Mouse (Mus musculus): ENCODE measurements around the gene Cytip. TPM values are rescaled to one million over a fixed set of nuclear protein-coding genes. Genes with fewer than 3 reads are reported as not detected.

The Cytip gene
- 0.19 and 0.28 TPM in 2 replicates for polyA plus RNA-seq (2014; fragmentation: Nextera tagmentation; extraction: Ambion mirVana)

DNA sequence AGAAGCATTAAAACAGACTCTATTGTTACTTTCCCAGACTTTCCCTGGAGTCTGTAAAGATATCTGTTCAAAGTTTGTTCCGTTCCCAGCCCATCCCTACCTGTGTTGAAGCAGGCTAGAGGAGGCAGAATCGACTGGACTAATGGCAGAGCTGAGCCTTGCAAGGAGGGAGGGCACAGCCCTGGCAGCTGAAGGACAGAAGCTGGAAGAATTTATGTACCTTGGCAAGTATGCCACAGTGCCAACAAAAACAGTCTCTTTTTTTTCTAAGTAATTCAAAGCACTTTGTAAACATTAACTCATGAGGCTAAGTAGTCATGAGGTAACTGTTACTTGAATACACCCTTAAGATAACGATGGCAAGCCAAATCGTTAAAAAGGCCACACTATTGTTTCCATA, at the start of gene Cytip:
Gene Cytip, minus strand, starts transcription at position 187 of the 400 bp plus-strand sequence.
- no peaks in the 10 kb centered on the region for H3K27me3 ChIP-seq (ENCODE audit: control insufficient read depth, insufficient read depth, low read length)
- H3K9ac ChIP-seq (ENCODE audit: low read length), result no peak within 1 kb of the TSS
- WGBS, result 73% methylated on average over 4 of the region's 4 CpGs
- H3K36me3 ChIP-seq (ENCODE audit: control insufficient read depth, insufficient read depth, low read length), result no peaks in the 10 kb centered on the region
- no peak within 1 kb of the TSS for H3K4me2 ChIP-seq (ENCODE audit: low read depth)
- ATAC-seq (ENCODE audit: insufficient read depth, low FRiP score, low TSS enrichment) (no peak), DNase-seq (ENCODE audit: low spot score) (no peak)
- H3K9me3 ChIP-seq (ENCODE audit: control insufficient read depth, low read length), result no peaks in the 10 kb centered on the region
- no peak within 1 kb of the TSS for H3K4me3 ChIP-seq (ENCODE audit: low read depth, low read length)
- H3K4me1 ChIP-seq (ENCODE audit: control insufficient read depth, insufficient read depth, low read length), result no peaks in the 10 kb centered on the region
- no peak within 1 kb of the TSS for H3K27ac ChIP-seq (ENCODE audit: low read depth, low read length)

DNA sequence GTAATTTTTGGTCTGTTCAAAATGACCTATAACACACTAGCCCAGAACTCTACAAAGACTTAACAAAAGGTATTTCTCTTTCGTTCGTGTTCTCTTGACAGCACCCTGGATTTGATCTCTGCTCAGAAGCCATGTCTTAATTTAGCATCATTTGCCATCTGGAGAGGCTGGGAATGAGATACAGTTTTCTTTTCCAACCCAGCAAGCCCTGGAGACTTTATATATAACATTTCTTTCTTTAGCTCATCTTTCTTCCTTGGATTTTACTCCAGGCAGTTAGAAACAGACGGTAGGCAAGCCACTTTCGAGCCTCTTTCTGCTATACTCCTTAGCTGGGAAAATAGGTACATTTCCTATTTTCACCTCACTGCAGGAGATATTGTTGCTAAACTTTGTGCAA, 45.3 kb upstream of the Cytip start:
- Histone ChIP-seq H3K4me2 (ENCODE audit: low read depth) (no peak overlapping the region), H3K9me3 (ENCODE audit: control insufficient read depth, low read length) (no peaks in the 10 kb centered on the region), H3K4me1 (ENCODE audit: control insufficient read depth, insufficient read depth, low read length) (no peaks in the 10 kb centered on the region), H3K4me3 (ENCODE audit: low read depth, low read length) (no peak overlapping the region), H3K9ac (ENCODE audit: low read length) (no peak overlapping the region), H3K27me3 (ENCODE audit: control insufficient read depth, insufficient read depth, low read length) (no peaks in the 10 kb centered on the region), H3K36me3 (ENCODE audit: control insufficient read depth, insufficient read depth, low read length) (no peaks in the 10 kb centered on the region), H3K27ac (ENCODE audit: low read depth, low read length) (no peak overlapping the region)
- 90% methylated on average over 4 of the region's 4 CpGs for WGBS
- DNase-seq (ENCODE audit: low spot score) (no peak), ATAC-seq (ENCODE audit: insufficient read depth, low FRiP score, low TSS enrichment) (no peak)

DNA sequence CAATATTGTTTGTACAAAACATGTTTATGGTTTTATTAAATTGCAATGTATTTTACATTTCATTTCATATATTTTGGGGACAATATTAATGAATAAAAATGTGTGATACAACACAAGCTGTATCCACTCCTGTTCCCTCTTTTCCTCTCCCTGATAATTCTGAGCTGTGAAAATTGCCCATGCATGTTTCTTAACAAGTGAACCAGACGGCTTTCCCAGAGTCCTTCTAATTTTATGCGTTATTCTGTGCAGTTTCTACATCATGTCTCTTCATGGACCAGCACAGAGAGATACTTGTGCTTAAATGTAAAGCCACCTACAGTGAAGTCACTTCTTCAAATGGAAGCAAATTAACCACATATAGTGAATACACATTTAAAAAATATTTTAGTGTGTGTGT, 42.2 kb upstream of the Cytip start:
- DNase-seq (ENCODE audit: low spot score), result no peak
- 80% methylated on average over 2 of the region's 2 CpGs for WGBS

GRCm38 (mm10) chr2:58199442-58199841, 4.1 kb upstream of the Cytip start:
- Histone ChIP-seq H3K27me3 (ENCODE audit: control insufficient read depth, insufficient read depth, low read length) (no peaks in the 10 kb centered on the region), H3K27ac (ENCODE audit: low read depth, low read length) (no peak overlapping the region), H3K36me3 (ENCODE audit: control insufficient read depth, insufficient read depth, low read length) (no peaks in the 10 kb centered on the region), H3K9ac (ENCODE audit: low read length) (no peak overlapping the region), H3K4me3 (ENCODE audit: low read depth, low read length) (no peak overlapping the region), H3K4me1 (ENCODE audit: control insufficient read depth, insufficient read depth, low read length) (no peaks in the 10 kb centered on the region), H3K4me2 (ENCODE audit: low read depth) (no peak overlapping the region), H3K9me3 (ENCODE audit: control insufficient read depth, low read length) (no peaks in the 10 kb centered on the region)
- 84% methylated on average over 6 of the region's 6 CpGs for WGBS
- no peak for ATAC-seq (ENCODE audit: insufficient read depth, low FRiP score, low TSS enrichment)
- peak; percentile 51 for DNase-seq (ENCODE audit: low spot score)

More for the DNA sequence above, 42.2 kb upstream of the Cytip start:
- Histone ChIP-seq H3K4me2 (ENCODE audit: low read depth) (no peak overlapping the region), H3K27me3 (ENCODE audit: control insufficient read depth, insufficient read depth, low read length) (no peaks in the 10 kb centered on the region), H3K4me1 (ENCODE audit: control insufficient read depth, insufficient read depth, low read length) (no peaks in the 10 kb centered on the region), H3K27ac (ENCODE audit: low read depth, low read length) (no peak overlapping the region), H3K4me3 (ENCODE audit: low read depth, low read length) (no peak overlapping the region), H3K9me3 (ENCODE audit: control insufficient read depth, low read length) (no peaks in the 10 kb centered on the region), H3K9ac (ENCODE audit: low read length) (no peak overlapping the region), H3K36me3 (ENCODE audit: control insufficient read depth, insufficient read depth, low read length) (no peaks in the 10 kb centered on the region)
- no peak for ATAC-seq (ENCODE audit: insufficient read depth, low FRiP score, low TSS enrichment)

DNA sequence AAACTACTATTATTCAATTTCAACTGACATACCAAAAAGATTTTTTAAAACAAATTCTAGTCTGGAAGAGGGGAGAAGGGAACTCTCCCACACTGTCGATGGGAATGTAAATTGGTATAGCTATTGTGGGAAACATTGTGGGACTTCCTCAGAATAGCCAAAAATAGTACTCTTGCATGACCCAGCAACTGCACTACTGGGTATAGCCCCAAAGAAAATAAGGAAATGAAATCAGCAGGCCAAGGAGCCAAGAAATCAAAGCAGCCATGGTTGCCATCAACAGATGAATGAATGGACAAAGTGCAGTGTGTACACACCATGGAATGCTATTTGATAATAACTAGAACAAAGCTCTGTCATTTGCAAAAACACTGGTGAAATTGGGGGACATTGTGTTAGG, 1.5 kb upstream of the Cytip start:
- H3K4me1 ChIP-seq (ENCODE audit: control insufficient read depth, insufficient read depth, low read length), result no peaks in the 10 kb centered on the region
- no peaks in the 10 kb centered on the region for H3K36me3 ChIP-seq (ENCODE audit: control insufficient read depth, insufficient read depth, low read length)
- H3K4me2 ChIP-seq (ENCODE audit: low read depth), result no peak overlapping the region
- H3K27ac ChIP-seq (ENCODE audit: low read depth, low read length), result no peak overlapping the region
- DNase-seq (ENCODE audit: low spot score) (no peak), ATAC-seq (ENCODE audit: insufficient read depth, low FRiP score, low TSS enrichment) (no peak)
- H3K9me3 ChIP-seq (ENCODE audit: control insufficient read depth, low read length), result no peaks in the 10 kb centered on the region
- no peaks in the 10 kb centered on the region for H3K27me3 ChIP-seq (ENCODE audit: control insufficient read depth, insufficient read depth, low read length)
- H3K4me3 ChIP-seq (ENCODE audit: low read depth, low read length), result no peak overlapping the region
- H3K9ac ChIP-seq (ENCODE audit: low read length), result no peak overlapping the region
- WGBS, result 97% methylated on average over 1 of the region's 1 CpGs

GRCm38 (mm10) chr2:58194422-58195115, 763 bp downstream of the Cytip start:
- ATAC-seq (ENCODE audit: insufficient read depth, low FRiP score, low TSS enrichment) (no peak), DNase-seq (ENCODE audit: low spot score) (no peak)
- 84% methylated on average over 10 of the region's 10 CpGs for WGBS
- H3K27me3 ChIP-seq (ENCODE audit: control insufficient read depth, insufficient read depth, low read length), result no peaks in the 10 kb centered on the region
- no peaks in the 10 kb centered on the region for H3K4me1 ChIP-seq (ENCODE audit: control insufficient read depth, insufficient read depth, low read length)
- H3K4me2 ChIP-seq (ENCODE audit: low read depth), result no peak overlapping the region
- no peak overlapping the region for H3K27ac ChIP-seq (ENCODE audit: low read depth, low read length)
- no peaks in the 10 kb centered on the region for H3K36me3 ChIP-seq (ENCODE audit: control insufficient read depth, insufficient read depth, low read length)
- no peak overlapping the region for H3K9ac ChIP-seq (ENCODE audit: low read length)
- no peaks in the 10 kb centered on the region for H3K9me3 ChIP-seq (ENCODE audit: control insufficient read depth, low read length)
- no peak overlapping the region for H3K4me3 ChIP-seq (ENCODE audit: low read depth, low read length)

- ATAC-seq (ENCODE audit: insufficient read depth, low FRiP score, low TSS enrichment) (no peak), DNase-seq (ENCODE audit: low spot score) (no peak)
- Histone ChIP-seq H3K36me3 (ENCODE audit: control insufficient read depth, insufficient read depth, low read length) (no peaks in the 10 kb centered on the region), H3K4me3 (ENCODE audit: low read depth, low read length) (no peak overlapping the region), H3K9ac (ENCODE audit: low read length) (no peak overlapping the region), H3K9me3 (ENCODE audit: control insufficient read depth, low read length) (no peaks in the 10 kb centered on the region), H3K4me1 (ENCODE audit: control insufficient read depth, insufficient read depth, low read length) (no peaks in the 10 kb centered on the region), H3K27me3 (ENCODE audit: control insufficient read depth, insufficient read depth, low read length) (no peaks in the 10 kb centered on the region), H3K27ac (ENCODE audit: low read depth, low read length) (no peak overlapping the region), H3K4me2 (ENCODE audit: low read depth) (no peak overlapping the region)
- 93% methylated on average over 5 of the region's 5 CpGs for WGBS
These were observed 3.2 kb downstream of the Cytip start for GRCm38 (mm10) chr2:58192160-58192559.

GRCm38 (mm10) chr2:58189501-58189900, 5.8 kb downstream of the Cytip start:
- no peaks in the 10 kb centered on the region for H3K9me3 ChIP-seq (ENCODE audit: control insufficient read depth, low read length)
- no peak overlapping the region for H3K4me2 ChIP-seq (ENCODE audit: low read depth)
- H3K4me3 ChIP-seq (ENCODE audit: low read depth, low read length), result no peak overlapping the region
- no peaks in the 10 kb centered on the region for H3K36me3 ChIP-seq (ENCODE audit: control insufficient read depth, insufficient read depth, low read length)
- DNase-seq (ENCODE audit: low spot score), result no peak
- H3K4me1 ChIP-seq (ENCODE audit: control insufficient read depth, insufficient read depth, low read length), result no peaks in the 10 kb centered on the region
- H3K9ac ChIP-seq (ENCODE audit: low read length), result no peak overlapping the region
- no peak for ATAC-seq (ENCODE audit: insufficient read depth, low FRiP score, low TSS enrichment)
- H3K27ac ChIP-seq (ENCODE audit: low read depth, low read length), result no peak overlapping the region
- WGBS, result 77% methylated on average over 4 of the region's 4 CpGs
- no peaks in the 10 kb centered on the region for H3K27me3 ChIP-seq (ENCODE audit: control insufficient read depth, insufficient read depth, low read length)

DNA sequence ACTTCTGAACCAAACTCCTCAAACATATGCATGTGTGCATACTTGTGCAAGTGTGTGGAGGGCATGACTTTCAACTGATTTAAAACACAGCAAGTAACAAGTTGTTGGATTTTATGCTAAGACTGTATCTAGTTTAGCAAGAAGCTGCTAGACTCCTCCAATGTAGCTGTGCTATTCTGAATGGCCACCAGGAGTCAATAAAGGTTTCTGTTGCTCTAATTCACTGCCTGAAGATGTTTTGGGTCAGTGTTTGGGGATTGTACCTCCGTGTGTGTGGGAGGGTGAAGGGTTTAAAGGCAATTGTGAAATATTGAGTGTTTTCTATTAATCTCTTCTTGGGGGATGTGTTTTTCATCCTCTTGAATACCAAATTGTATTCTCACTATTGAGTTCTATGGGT, 6.4 kb downstream of the Cytip start:
- DNase-seq (ENCODE audit: low spot score) (no peak), ATAC-seq (ENCODE audit: insufficient read depth, low FRiP score, low TSS enrichment) (no peak)
- Histone ChIP-seq H3K4me3 (ENCODE audit: low read depth, low read length) (no peak overlapping the region), H3K9ac (ENCODE audit: low read length) (no peak overlapping the region), H3K36me3 (ENCODE audit: control insufficient read depth, insufficient read depth, low read length) (no peaks in the 10 kb centered on the region), H3K9me3 (ENCODE audit: control insufficient read depth, low read length) (no peaks in the 10 kb centered on the region), H3K27me3 (ENCODE audit: control insufficient read depth, insufficient read depth, low read length) (no peaks in the 10 kb centered on the region), H3K27ac (ENCODE audit: low read depth, low read length) (no peak overlapping the region), H3K4me2 (ENCODE audit: low read depth) (no peak overlapping the region), H3K4me1 (ENCODE audit: control insufficient read depth, insufficient read depth, low read length) (no peaks in the 10 kb centered on the region)
- 58% methylated on average over 1 of the region's 1 CpGs for WGBS

All from neural tube, embryonic 11.5 days (tissue).